Mouse (Mus musculus): ENCODE data around the gene Nupl2. TPM values are rescaled to one million over a fixed set of nuclear protein-coding genes. Genes with fewer than 3 reads are reported as not detected.

Nupl2 gene
- total and polyA plus RNA-seq, 3 experiments = 12.0 to 33.9 (median 28.9) TPM

- Histone ChIP-seq H3K9ac (ENCODE audit: insufficient read depth, low read depth) (peak overlapping the region; percentile 19; the same call in 1 of the 2 replicates), H3K36me3 (replicated peaks in 1 of 2; ENCODE audit: control insufficient read depth in 1 of 2, insufficient read depth in 1 of 2, low read length in 1 of 2) (peaks cover 31 to 60% of the 10 kb centered on the region in 2 experiments), H3K9me3 (replicated peaks; ENCODE audit: low read length) (no peaks in the 10 kb centered on the region), H3K27ac (ENCODE audit: insufficient read depth, low read depth) (no peak overlapping the region), H3K4me1 (ENCODE audit: control insufficient read depth in 1 of 2, insufficient read depth in 2 of 2) (peaks cover 0 to 49% of the 10 kb centered on the region in 2 experiments; a peak in 3 of 4 replicates), H3K79me2 (replicated peaks; ENCODE audit: control insufficient read depth, extremely low read depth, insufficient read depth, poor library complexity, severe bottlenecking) (no peaks in the 10 kb centered on the region), H3K4me3 (replicated peaks in 1 of 3; ENCODE audit: low read depth in 2 of 3, low read length in 2 of 3, poor library complexity in 1 of 3) (no peak overlapping the region), H3K27me3 (replicated peaks) (no peaks in the 10 kb centered on the region), H3K4me2 (ENCODE audit: insufficient read depth, low read depth, poor library complexity, severe bottlenecking) (peak overlapping the region; percentile 57; the same call in 1 of the 2 replicates)
- dilution Hi-C loops (cut with MboI; ENCODE audit: extremely low pct_ligation_motif_present, extremely low pct_unique_long_range_greater_than_20kb, low sequenced_read_pairs) (no loop called here), in situ Hi-C loops (cut with MboI; ENCODE audit: low pct_ligation_motif_present, low pct_unique_long_range_greater_than_20kb, low sequenced_read_pairs) (no loop called here)
- peak; percentile 79 for DNase-seq (ENCODE audit: extremely low read depth)
- TF ChIP-seq UBTF (IDR thresholded peaks at IDR 0.05; ENCODE audit: low read depth, low read length) = no peak
- TF ChIP-seq EP300 (IDR thresholded peaks at IDR 0.05; ENCODE audit: low read length) = peak; percentile 60
- TF ChIP-seq USF2 (conservative IDR thresholded peaks at IDR 0.05; ENCODE audit: low read depth, low read length) = no peak
- TF ChIP-seq TBP (conservative IDR thresholded peaks at IDR 0.05; ENCODE audit: low read depth, low read length) = 0 out of 2 replicates have a peak, but pooled peaks have one; percentile 36
- 0 out of 2 replicates have a peak, but pooled peaks have one; percentile 30 for TF ChIP-seq MAZ (IDR thresholded peaks at IDR 0.05; ENCODE audit: low read depth, low read length)
- 0 out of 2 replicates have a peak, but pooled peaks have one; percentile 4 for TF ChIP-seq IRF4 (IDR thresholded peaks at IDR 0.05; ENCODE audit: low read depth, low read length)
- TF ChIP-seq TCF12 (IDR thresholded peaks at IDR 0.05; ENCODE audit: low read depth, low read length) = peak; percentile 80
- no peak for TF ChIP-seq ZC3H11A (IDR thresholded peaks at IDR 0.05; ENCODE audit: low read depth, low read length)
- 0 out of 2 replicates have a peak, but pooled peaks have one; percentile 17 for TF ChIP-seq CHD2 (IDR thresholded peaks at IDR 0.05; ENCODE audit: low read length)
- no peak for TF ChIP-seq POLR2A (IDR thresholded peaks at IDR 0.05; ENCODE audit: low read depth, low read length)
- 0 out of 2 replicates have a peak, but pooled peaks have one; percentile 19 for TF ChIP-seq ETS1 (conservative IDR thresholded peaks at IDR 0.05; ENCODE audit: low read depth, low read length)
- TF ChIP-seq MEF2A (IDR thresholded peaks at IDR 0.05; ENCODE audit: borderline replicate concordance, low read depth, low read length) = 0 out of 2 replicates have a peak, but pooled peaks have one; percentile 35
Measured at GRCm38 (mm10) chr5:24146964-24147363, 17.8 kb upstream of the Nupl2 start.

- Histone ChIP-seq H3K27me3 (replicated peaks) (no peaks in the 10 kb centered on the region), H3K9me3 (replicated peaks; ENCODE audit: low read length) (no peaks in the 10 kb centered on the region), H3K27ac (ENCODE audit: insufficient read depth, low read depth) (no peak overlapping the region), H3K79me2 (replicated peaks; ENCODE audit: control insufficient read depth, extremely low read depth, insufficient read depth, poor library complexity, severe bottlenecking) (no peaks in the 10 kb centered on the region), H3K36me3 (replicated peaks in 1 of 2; ENCODE audit: control insufficient read depth in 1 of 2, insufficient read depth in 1 of 2, low read length in 1 of 2) (peaks cover 8 to 54% of the 10 kb centered on the region in 2 experiments), H3K9ac (ENCODE audit: insufficient read depth, low read depth) (no peak overlapping the region), H3K4me3 (replicated peaks in 1 of 3; ENCODE audit: low read depth in 2 of 3, low read length in 2 of 3, poor library complexity in 1 of 3) (no peak overlapping the region), H3K4me2 (ENCODE audit: insufficient read depth, low read depth, poor library complexity, severe bottlenecking) (no peak overlapping the region), H3K4me1 (ENCODE audit: control insufficient read depth in 1 of 2, insufficient read depth in 2 of 2) (peaks cover 0 to 15% of the 10 kb centered on the region in 2 experiments; a peak in 2 of 4 replicates)
- DNase-seq (ENCODE audit: extremely low read depth) = no peak
- dilution Hi-C loops (cut with MboI; ENCODE audit: extremely low pct_ligation_motif_present, extremely low pct_unique_long_range_greater_than_20kb, low sequenced_read_pairs) = no loop called here
- in situ Hi-C loops (cut with MboI; ENCODE audit: low pct_ligation_motif_present, low pct_unique_long_range_greater_than_20kb, low sequenced_read_pairs) = no loop called here
- TF ChIP-seq MAX (IDR thresholded peaks at IDR 0.05; ENCODE audit: low read length) = no peak
- TF ChIP-seq NELFE (IDR thresholded peaks at IDR 0.05; ENCODE audit: low read depth, low read length) = no peak
- TF ChIP-seq HCFC1 (IDR thresholded peaks at IDR 0.05; ENCODE audit: low read depth, low read length) = no peak
- no peak for TF ChIP-seq ZKSCAN1 (IDR thresholded peaks at IDR 0.05; ENCODE audit: borderline replicate concordance, low read depth, low read length)
- no peak for TF ChIP-seq POLR2AphosphoS2 (IDR thresholded peaks at IDR 0.05; ENCODE audit: low read depth, low read length)
- no peak for TF ChIP-seq UBTF (IDR thresholded peaks at IDR 0.05; ENCODE audit: low read depth, low read length)
- no peak for TF ChIP-seq RAD21 (IDR thresholded peaks at IDR 0.05; ENCODE audit: low read depth, low read length)
Measured at GRCm38 (mm10) chr5:24152199-24152598, 12.6 kb upstream of the Nupl2 start.

Measured in CH12.LX (cell line).